Mouse (Mus musculus): Measurements from ENCODE around the gene Tsc22d1.

The Tsc22d1 gene

GRCm38 (mm10) chr14:76487609-76488008, 72.8 kb downstream of the Tsc22d1 start:
- DNase-seq (ENCODE audit: low read depth, low spot score): no peak

GRCm38 (mm10) chr14:76488101-76489044, 73.6 kb downstream of the Tsc22d1 start:
- no peak for DNase-seq (ENCODE audit: low read depth, low spot score)

GRCm38 (mm10) chr14:76489128-76489527, 74.4 kb downstream of the Tsc22d1 start:
- DNase-seq (ENCODE audit: low read depth, low spot score): no peak

- no peak for DNase-seq (ENCODE audit: low read depth, low spot score)
These were observed 80.3 kb downstream of the Tsc22d1 start for GRCm38 (mm10) chr14:76495022-76495421.

GRCm38 (mm10) chr14:76497187-76497586, 82.4 kb downstream of the Tsc22d1 start:
- DNase-seq (ENCODE audit: low read depth, low spot score): no peak

GRCm38 (mm10) chr14:76498210-76498609, 83.4 kb downstream of the Tsc22d1 start:
- no peak for DNase-seq (ENCODE audit: low read depth, low spot score)

- DNase-seq (ENCODE audit: low read depth, low spot score): no peak
These were observed 84.7 kb downstream of the Tsc22d1 start for GRCm38 (mm10) chr14:76499492-76499891.

GRCm38 (mm10) chr14:76500036-76500435, 85.3 kb downstream of the Tsc22d1 start:
- no peak for DNase-seq (ENCODE audit: low read depth, low spot score)

GRCm38 (mm10) chr14:76503231-76503851, 88.6 kb downstream of the Tsc22d1 start:
- no peak for DNase-seq (ENCODE audit: low read depth, low spot score)

- DNase-seq (ENCODE audit: low read depth, low spot score): peak; percentile 89
These were observed 89.5 kb downstream of the Tsc22d1 start for GRCm38 (mm10) chr14:76504121-76504737.

GRCm38 (mm10) chr14:76505101-76505438, 90.3 kb downstream of the Tsc22d1 start:
- no peak for DNase-seq (ENCODE audit: low read depth, low spot score)

- DNase-seq (ENCODE audit: low read depth, low spot score): peak; percentile 93
These were observed 90.9 kb downstream of the Tsc22d1 start for GRCm38 (mm10) chr14:76505439-76506220.

- no peak for DNase-seq (ENCODE audit: low read depth, low spot score)
These were observed 91.9 kb downstream of the Tsc22d1 start for GRCm38 (mm10) chr14:76506425-76507205.

GRCm38 (mm10) chr14:76507357-76507756, 92.6 kb downstream of the Tsc22d1 start:
- DNase-seq (ENCODE audit: low read depth, low spot score): no peak

GRCm38 (mm10) chr14:76507804-76508500, 93.2 kb downstream of the Tsc22d1 start:
- no peak for DNase-seq (ENCODE audit: low read depth, low spot score)

GRCm38 (mm10) chr14:76508701-76509100, 93.9 kb downstream of the Tsc22d1 start:
- no peak for DNase-seq (ENCODE audit: low read depth, low spot score)

- no peak for DNase-seq (ENCODE audit: low read depth, low spot score)
These were observed 97.2 kb downstream of the Tsc22d1 start for GRCm38 (mm10) chr14:76511971-76512370.

- no peak for DNase-seq (ENCODE audit: low read depth, low spot score)
These were observed 98.8 kb downstream of the Tsc22d1 start for GRCm38 (mm10) chr14:76513395-76514049.

- DNase-seq (ENCODE audit: low read depth, low spot score): no peak
These were observed 99.4 kb downstream of the Tsc22d1 start for GRCm38 (mm10) chr14:76514050-76514585.

Measured in embryo, embryonic 11.5 days (tissue).